Mouse (Mus musculus): Measurements from ENCODE around the gene Glp1r. TPM values are rescaled to one million over a fixed set of nuclear protein-coding genes. Genes with fewer than 3 reads are reported as not detected.
A peak's percentile ranks its signal among the peaks of the same experiment; 100 is the strongest.

Gene Glp1r
- polyA plus RNA-seq, 1 experiment from 2014 or later, result not detected

DNA sequence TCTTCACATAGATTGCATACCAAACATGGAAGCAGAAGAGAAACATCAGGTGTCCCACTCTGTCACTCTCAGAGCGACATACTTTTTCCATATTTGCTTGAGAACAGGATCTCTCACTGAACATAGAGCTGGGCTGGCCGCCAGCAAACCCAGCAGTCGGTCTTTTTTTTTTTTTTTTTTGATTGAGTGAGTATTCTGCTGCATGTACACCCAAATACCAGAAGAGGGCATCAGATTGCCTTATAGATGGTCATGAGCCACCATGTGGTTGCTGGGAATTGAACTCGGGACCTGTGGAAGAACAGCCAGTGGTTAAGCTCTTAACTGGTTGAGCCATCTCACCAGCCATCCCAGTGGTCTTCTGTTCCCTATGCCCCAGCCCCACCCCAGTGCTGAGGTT lies 21.9 kb downstream of the Glp1r start:
- ATAC-seq (ENCODE audit: insufficient number of reproducible peaks, low FRiP score, low TSS enrichment, low read depth) (no peak), DNase-seq (ENCODE audit: low spot score) (no peak)
- no peak overlapping the region for H3K9ac ChIP-seq (ENCODE audit: low read length)
- no peaks in the 10 kb centered on the region for H3K4me1 ChIP-seq (ENCODE audit: control insufficient read depth, insufficient read depth, low read length)
- no peak overlapping the region for H3K4me3 ChIP-seq (ENCODE audit: low read depth, low read length)
- 80% methylated on average over 4 of the region's 4 CpGs for WGBS
- no peaks in the 10 kb centered on the region for H3K27me3 ChIP-seq (ENCODE audit: control insufficient read depth, insufficient read depth, low read length)
- H3K4me2 ChIP-seq (ENCODE audit: low read depth, severe bottlenecking), result no peak overlapping the region
- no peaks in the 10 kb centered on the region for H3K36me3 ChIP-seq (ENCODE audit: control insufficient read depth, insufficient read depth, low read length)
- no peak overlapping the region for H3K27ac ChIP-seq (replicated peaks; ENCODE audit: low read depth, low read length)
- H3K9me3 ChIP-seq (ENCODE audit: control insufficient read depth, low read length), result no peaks in the 10 kb centered on the region

DNA sequence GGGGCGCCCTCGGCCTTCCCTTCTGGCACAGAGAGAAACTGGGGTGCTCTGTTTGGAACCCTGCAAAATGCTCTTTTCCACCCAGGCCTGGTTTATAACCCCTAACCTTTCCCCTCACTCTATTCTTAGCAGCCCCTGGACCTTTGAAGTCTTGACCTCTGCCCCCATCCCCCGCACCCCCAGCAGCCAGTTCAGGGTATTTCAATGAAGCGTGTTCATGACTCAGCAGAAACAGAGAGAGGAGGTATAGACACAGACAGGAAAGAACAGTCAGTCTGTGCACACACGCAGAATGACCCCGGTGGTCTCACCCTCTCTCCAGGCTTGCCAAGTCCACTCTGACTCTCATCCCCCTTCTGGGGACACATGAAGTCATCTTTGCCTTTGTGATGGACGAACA lies 29.2 kb downstream of the Glp1r start:
- WGBS, result 65% methylated on average over 7 of the region's 7 CpGs
- Histone ChIP-seq H3K27me3 (ENCODE audit: control insufficient read depth, insufficient read depth, low read length) (no peaks in the 10 kb centered on the region), H3K4me1 (ENCODE audit: control insufficient read depth, insufficient read depth, low read length) (no peaks in the 10 kb centered on the region), H3K4me2 (ENCODE audit: low read depth, severe bottlenecking) (no peak overlapping the region), H3K27ac (replicated peaks; ENCODE audit: low read depth, low read length) (no peak overlapping the region), H3K9ac (ENCODE audit: low read length) (no peak overlapping the region), H3K4me3 (ENCODE audit: low read depth, low read length) (no peak overlapping the region), H3K9me3 (ENCODE audit: control insufficient read depth, low read length) (no peaks in the 10 kb centered on the region), H3K36me3 (ENCODE audit: control insufficient read depth, insufficient read depth, low read length) (no peaks in the 10 kb centered on the region)
- DNase-seq (ENCODE audit: low spot score) (no peak), ATAC-seq (ENCODE audit: insufficient number of reproducible peaks, low FRiP score, low TSS enrichment, low read depth) (no peak)

DNA sequence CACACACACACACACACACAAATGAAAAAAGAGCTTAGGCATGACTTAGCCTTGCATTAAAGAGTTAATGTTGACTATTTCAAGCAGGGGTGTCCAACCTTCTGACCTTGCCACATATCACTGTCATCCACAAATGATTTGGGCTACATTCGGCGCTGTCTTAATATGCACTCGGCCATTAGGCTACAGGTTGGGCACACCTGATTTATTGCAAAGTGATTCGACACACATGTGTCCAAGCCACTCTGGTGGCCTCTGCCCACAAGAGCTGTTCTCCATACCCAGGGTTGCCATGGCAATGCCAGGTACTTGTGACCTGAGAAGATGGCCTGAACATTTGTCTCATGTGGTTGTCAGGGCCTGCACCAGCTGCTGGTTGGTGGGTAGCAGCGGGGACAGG lies 31.2 kb downstream of the Glp1r start:
- Histone ChIP-seq H3K9me3 (ENCODE audit: control insufficient read depth, low read length) (no peaks in the 10 kb centered on the region), H3K27me3 (ENCODE audit: control insufficient read depth, insufficient read depth, low read length) (no peaks in the 10 kb centered on the region), H3K4me1 (ENCODE audit: control insufficient read depth, insufficient read depth, low read length) (no peaks in the 10 kb centered on the region), H3K4me3 (ENCODE audit: low read depth, low read length) (no peak overlapping the region), H3K36me3 (ENCODE audit: control insufficient read depth, insufficient read depth, low read length) (no peaks in the 10 kb centered on the region), H3K4me2 (ENCODE audit: low read depth, severe bottlenecking) (no peak overlapping the region), H3K9ac (ENCODE audit: low read length) (no peak overlapping the region), H3K27ac (replicated peaks; ENCODE audit: low read depth, low read length) (no peak overlapping the region)
- ATAC-seq (ENCODE audit: insufficient number of reproducible peaks, low FRiP score, low TSS enrichment, low read depth), result no peak
- WGBS, result 45% methylated on average over 5 of the region's 5 CpGs
- DNase-seq (ENCODE audit: low spot score), result no peak

- no peak overlapping the region for H3K4me2 ChIP-seq (ENCODE audit: low read depth, severe bottlenecking)
- no peak overlapping the region for H3K9ac ChIP-seq (ENCODE audit: low read length)
- 70% methylated on average over 5 of the region's 5 CpGs for WGBS
- no peak for ATAC-seq (ENCODE audit: insufficient number of reproducible peaks, low FRiP score, low TSS enrichment, low read depth)
- H3K4me1 ChIP-seq (ENCODE audit: control insufficient read depth, insufficient read depth, low read length), result no peaks in the 10 kb centered on the region
- no peak overlapping the region for H3K4me3 ChIP-seq (ENCODE audit: low read depth, low read length)
- no peaks in the 10 kb centered on the region for H3K27me3 ChIP-seq (ENCODE audit: control insufficient read depth, insufficient read depth, low read length)
- no peaks in the 10 kb centered on the region for H3K9me3 ChIP-seq (ENCODE audit: control insufficient read depth, low read length)
- no peak overlapping the region for H3K27ac ChIP-seq (replicated peaks; ENCODE audit: low read depth, low read length)
- DNase-seq (ENCODE audit: low spot score), result no peak
- no peaks in the 10 kb centered on the region for H3K36me3 ChIP-seq (ENCODE audit: control insufficient read depth, insufficient read depth, low read length)
Measured at GRCm38 (mm10) chr17:30935301-30935700, 33.7 kb downstream of the Glp1r start.

GRCm38 (mm10) chr17:30938554-30938953 lies 36.9 kb downstream of the Glp1r start:
- Histone ChIP-seq H3K4me3 (ENCODE audit: low read depth, low read length) (no peak overlapping the region), H3K4me1 (ENCODE audit: control insufficient read depth, insufficient read depth, low read length) (no peaks in the 10 kb centered on the region), H3K27me3 (ENCODE audit: control insufficient read depth, insufficient read depth, low read length) (no peaks in the 10 kb centered on the region), H3K4me2 (ENCODE audit: low read depth, severe bottlenecking) (no peak overlapping the region), H3K27ac (replicated peaks; ENCODE audit: low read depth, low read length) (no peak overlapping the region), H3K9ac (ENCODE audit: low read length) (no peak overlapping the region), H3K36me3 (ENCODE audit: control insufficient read depth, insufficient read depth, low read length) (no peaks in the 10 kb centered on the region), H3K9me3 (ENCODE audit: control insufficient read depth, low read length) (no peaks in the 10 kb centered on the region)
- ATAC-seq (ENCODE audit: insufficient number of reproducible peaks, low FRiP score, low TSS enrichment, low read depth) (no peak), DNase-seq (ENCODE audit: low spot score) (peak; percentile 77)
- 63% methylated on average over 9 of the region's 9 CpGs for WGBS

DNA sequence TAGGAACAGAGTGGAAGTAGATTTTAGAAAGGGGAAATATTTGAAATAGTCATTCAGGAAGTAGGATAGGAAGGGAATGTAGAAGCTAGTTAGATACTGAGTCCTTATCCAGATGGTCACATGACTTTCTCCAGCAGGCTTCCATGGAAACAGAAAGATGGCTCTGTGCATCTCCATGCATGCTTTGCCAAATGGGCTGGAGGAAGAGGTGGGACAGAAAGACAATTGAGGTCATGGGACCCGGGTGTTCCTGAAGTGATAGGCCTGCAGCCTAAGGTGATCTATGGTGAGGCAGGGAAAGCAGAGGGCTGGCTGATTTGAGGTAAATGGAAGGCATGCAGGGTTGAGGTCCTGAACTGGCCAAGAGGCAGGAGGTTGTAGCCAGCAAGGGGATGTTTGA lies 46.8 kb downstream of the Glp1r start:
- Histone ChIP-seq H3K27me3 (ENCODE audit: control insufficient read depth, insufficient read depth, low read length) (no peaks in the 10 kb centered on the region), H3K4me3 (ENCODE audit: low read depth, low read length) (no peak overlapping the region), H3K4me2 (ENCODE audit: low read depth, severe bottlenecking) (no peak overlapping the region), H3K36me3 (ENCODE audit: control insufficient read depth, insufficient read depth, low read length) (no peaks in the 10 kb centered on the region), H3K9me3 (ENCODE audit: control insufficient read depth, low read length) (no peaks in the 10 kb centered on the region), H3K27ac (replicated peaks; ENCODE audit: low read depth, low read length) (no peak overlapping the region), H3K9ac (ENCODE audit: low read length) (no peak overlapping the region), H3K4me1 (ENCODE audit: control insufficient read depth, insufficient read depth, low read length) (no peaks in the 10 kb centered on the region)
- ATAC-seq (ENCODE audit: insufficient number of reproducible peaks, low FRiP score, low TSS enrichment, low read depth) (no peak), DNase-seq (ENCODE audit: low spot score) (no peak)
- 88% methylated on average over 1 of the region's 1 CpGs for WGBS

DNA sequence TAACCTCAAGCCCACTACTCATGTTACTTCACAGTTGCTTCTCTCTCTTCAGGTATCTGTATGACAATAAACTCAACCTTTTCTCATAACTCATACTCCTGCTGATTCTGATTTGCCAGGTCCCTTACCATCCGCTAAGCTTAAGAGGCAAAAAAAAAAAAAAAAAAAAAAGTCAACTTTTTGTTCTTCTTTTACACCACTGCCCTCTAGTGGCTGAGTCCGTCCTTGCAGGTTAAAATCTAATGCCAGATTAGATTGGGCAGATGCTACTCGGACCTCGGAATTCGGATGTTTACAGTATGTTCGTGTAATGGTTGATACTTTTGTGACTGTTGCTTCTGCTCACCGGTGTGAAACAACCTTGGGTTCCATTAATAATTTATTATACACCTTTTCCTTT lies 49.2 kb downstream of the Glp1r start:
- Histone ChIP-seq H3K9ac (ENCODE audit: low read length) (no peak overlapping the region), H3K36me3 (ENCODE audit: control insufficient read depth, insufficient read depth, low read length) (no peaks in the 10 kb centered on the region), H3K4me2 (ENCODE audit: low read depth, severe bottlenecking) (no peak overlapping the region), H3K27me3 (ENCODE audit: control insufficient read depth, insufficient read depth, low read length) (no peaks in the 10 kb centered on the region), H3K27ac (replicated peaks; ENCODE audit: low read depth, low read length) (no peak overlapping the region), H3K4me1 (ENCODE audit: control insufficient read depth, insufficient read depth, low read length) (0 out of 2 replicates have a peak, but pooled peaks cover 2% of the 10 kb centered on the region), H3K9me3 (ENCODE audit: control insufficient read depth, low read length) (no peaks in the 10 kb centered on the region), H3K4me3 (ENCODE audit: low read depth, low read length) (no peak overlapping the region)
- ATAC-seq (ENCODE audit: insufficient number of reproducible peaks, low FRiP score, low TSS enrichment, low read depth) (no peak), DNase-seq (ENCODE audit: low spot score) (peak; percentile 87)
- WGBS, result 7% methylated on average over 7 of the region's 7 CpGs

- Histone ChIP-seq H3K4me2 (ENCODE audit: low read depth, severe bottlenecking) (no peak overlapping the region), H3K4me1 (ENCODE audit: control insufficient read depth, insufficient read depth, low read length) (0 out of 2 replicates have a peak, but pooled peaks cover 2% of the 10 kb centered on the region), H3K36me3 (ENCODE audit: control insufficient read depth, insufficient read depth, low read length) (no peaks in the 10 kb centered on the region), H3K9me3 (ENCODE audit: control insufficient read depth, low read length) (no peaks in the 10 kb centered on the region), H3K27me3 (ENCODE audit: control insufficient read depth, insufficient read depth, low read length) (no peaks in the 10 kb centered on the region), H3K27ac (replicated peaks; ENCODE audit: low read depth, low read length) (no peak overlapping the region), H3K4me3 (ENCODE audit: low read depth, low read length) (no peak overlapping the region), H3K9ac (ENCODE audit: low read length) (no peak overlapping the region)
- WGBS, result 74% methylated on average over 8 of the region's 8 CpGs
- ATAC-seq (ENCODE audit: insufficient number of reproducible peaks, low FRiP score, low TSS enrichment, low read depth), result no peak
- DNase-seq (ENCODE audit: low spot score), result no peak
Measured at GRCm38 (mm10) chr17:30951600-30951999, 50.0 kb downstream of the Glp1r start.

DNA sequence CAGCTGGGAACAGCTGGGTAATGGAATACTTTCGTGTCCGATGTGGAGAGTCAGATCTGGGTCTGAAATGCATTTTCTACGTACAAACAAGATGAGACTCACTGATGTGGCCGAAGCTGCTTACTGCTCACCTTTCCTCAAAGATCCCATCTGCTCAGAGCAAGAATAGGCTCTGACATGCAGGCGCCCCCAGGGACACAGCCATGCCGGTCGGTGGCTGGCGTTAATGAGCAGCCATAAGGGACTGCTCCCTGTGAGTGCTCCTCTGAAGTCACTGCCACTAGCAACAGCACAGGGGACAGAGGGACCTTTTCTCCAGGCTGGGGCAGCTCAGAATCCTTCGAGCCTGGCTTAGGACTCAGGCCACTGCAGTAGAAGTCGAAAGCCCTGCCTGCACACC lies 52.7 kb downstream of the Glp1r start, which contains the start of gene Umodl1:
Gene Umodl1 (plus strand): TSS at position 301 of the 400 bp plus-strand sequence.
- H3K27me3 ChIP-seq (ENCODE audit: control insufficient read depth, insufficient read depth, low read length), result no peaks in the 10 kb centered on the region
- no peak within 1 kb of the TSS for H3K9ac ChIP-seq (ENCODE audit: low read length)
- no peak within 1 kb of the TSS for H3K4me3 ChIP-seq (ENCODE audit: low read depth, low read length)
- DNase-seq (ENCODE audit: low spot score) (no peak), ATAC-seq (ENCODE audit: insufficient number of reproducible peaks, low FRiP score, low TSS enrichment, low read depth) (no peak)
- no peak within 1 kb of the TSS for H3K4me2 ChIP-seq (ENCODE audit: low read depth, severe bottlenecking)
- 23% methylated on average over 10 of the region's 10 CpGs for WGBS
- no peak within 1 kb of the TSS for H3K27ac ChIP-seq (replicated peaks; ENCODE audit: low read depth, low read length)
- H3K4me1 ChIP-seq (ENCODE audit: control insufficient read depth, insufficient read depth, low read length), result 0 out of 2 replicates have a peak, but pooled peaks cover 2% of the 10 kb centered on the region
- H3K9me3 ChIP-seq (ENCODE audit: control insufficient read depth, low read length), result no peaks in the 10 kb centered on the region
- no peaks in the 10 kb centered on the region for H3K36me3 ChIP-seq (ENCODE audit: control insufficient read depth, insufficient read depth, low read length)
